Mouse (Mus musculus) layer of hippocampus, postnatal 36 days (tissue): ENCODE measurements around the gene Tnfsfm13. TPM values are rescaled to one million over a fixed set of nuclear protein-coding genes. Genes with fewer than 3 reads are reported as not detected.
"Not testable (repeated sequence)": the region's sequence is repeated elsewhere in the genome, so short reads cannot be mapped to it uniquely, and the experiment has no call there.

Source experiments
- DNase-seq, 2 experiments: peaks; one replicate each; pipeline ENCODE4 v3.0.0; 2022
- total RNA-seq, 2 experiments: library from RNA; stranded (reverse); gene quantifications; 2 replicates each; pipeline ENCODE4 v1.2.3; 2021

The Tnfsfm13 gene
- 1 to 10 TPM in 1 of 2 experiments, under 1 TPM in 1; 0.90 to 1.2 TPM for total RNA-seq

- no peak for DNase-seq
These were observed at the start of gene Tnfsfm13, which contains the start of gene Tnfsf12 for GRCm38 (mm10) chr11:69695361-69696181. Tnfsfm13 (minus strand) TSS chr11:69696098. Tnfsf12 (minus strand) TSS chr11:69695849.

- DNase-seq, result not testable (repeated sequence)
These were observed 35.5 kb upstream of the Tnfsfm13 start for GRCm38 (mm10) chr11:69731408-69731807.

- DNase-seq, result no peak
These were observed 33.2 kb upstream of the Tnfsfm13 start for GRCm38 (mm10) chr11:69729063-69729462.

GRCm38 (mm10) chr11:69725951-69726350 is 30.1 kb upstream of the Tnfsfm13 start:
- no peak for DNase-seq

- DNase-seq, result no peak
These were observed 27.2 kb upstream of the Tnfsfm13 start for GRCm38 (mm10) chr11:69723074-69723473.

- no peak for DNase-seq
These were observed 25.0 kb upstream of the Tnfsfm13 start for GRCm38 (mm10) chr11:69720852-69721251.

GRCm38 (mm10) chr11:69719423-69719822 is 23.5 kb upstream of the Tnfsfm13 start:
- no peak for DNase-seq

GRCm38 (mm10) chr11:69718661-69719060 is 22.8 kb upstream of the Tnfsfm13 start:
- no peak for DNase-seq

GRCm38 (mm10) chr11:69716953-69717352 is 21.1 kb upstream of the Tnfsfm13 start:
- DNase-seq, result no peak

- DNase-seq, result no peak
These were observed 20.0 kb upstream of the Tnfsfm13 start for GRCm38 (mm10) chr11:69715929-69716328.

GRCm38 (mm10) chr11:69715482-69715881 is 19.6 kb upstream of the Tnfsfm13 start:
- DNase-seq, result no peak

- DNase-seq, result no peak
These were observed 18.9 kb upstream of the Tnfsfm13 start for GRCm38 (mm10) chr11:69714636-69715329.

GRCm38 (mm10) chr11:69712954-69713672 is 17.2 kb upstream of the Tnfsfm13 start:
- no peak for DNase-seq

GRCm38 (mm10) chr11:69711082-69711481 is 15.2 kb upstream of the Tnfsfm13 start:
- no peak for DNase-seq

GRCm38 (mm10) chr11:69710470-69710869 is 14.6 kb upstream of the Tnfsfm13 start:
- DNase-seq, result no peak

- peak; percentile 27 to 30 for DNase-seq
These were observed 13.9 kb upstream of the Tnfsfm13 start for GRCm38 (mm10) chr11:69709554-69710446.

GRCm38 (mm10) chr11:69708614-69709265 is 12.8 kb upstream of the Tnfsfm13 start:
- DNase-seq, result no peak

GRCm38 (mm10) chr11:69707873-69708381 is 12.0 kb upstream of the Tnfsfm13 start:
- DNase-seq, result no peak

GRCm38 (mm10) chr11:69707480-69707847 is 11.6 kb upstream of the Tnfsfm13 start:
- DNase-seq, result no peak

GRCm38 (mm10) chr11:69706775-69707479 is 11.0 kb upstream of the Tnfsfm13 start:
- DNase-seq, result no peak
